Mouse (Mus musculus) forebrain, embryonic 11.5 days (tissue): ENCODE data around the gene Zbtb38. TPM values are rescaled to one million over a fixed set of nuclear protein-coding genes. Genes with fewer than 3 reads are reported as not detected.

Experiments used
- ATAC-seq: fragments of 200-750 bp; cut with Nextera tagmentation; replicated peaks from 2 replicates; pipeline ENCODE4 v1.8.0; 2017; ENCODE audit warnings: moderate TSS enrichment; ENCODE audit not compliant: low FRiP score
- DNase-seq: peaks from one replicate; pipeline ENCODE4 v3.0.0-alpha.2; 2017; ENCODE audit warnings: low spot score
- H3K27ac ChIP-seq: fragments of 300-500 bp; sonication (generic); 2 replicates; pipeline ENCODE4 v1.5.1; 2014; ENCODE audit warnings: low read depth, low read length
- H3K27me3 ChIP-seq: fragments of 300-500 bp; sonication (generic); 2 replicates; pipeline ENCODE4 v1.6.1; 2014; ENCODE audit warnings: mild to moderate bottlenecking, low read length, mixed read lengths; ENCODE audit not compliant: control insufficient read depth, insufficient read depth
- H3K36me3 ChIP-seq: fragments of 300-500 bp; sonication (generic); 2 replicates; pipeline ENCODE4 v1.6.1; 2014; ENCODE audit warnings: mild to moderate bottlenecking, low read length, moderate library complexity, mixed read lengths; ENCODE audit not compliant: control insufficient read depth, insufficient read depth
- H3K4me1 ChIP-seq: fragments of 300-500 bp; sonication (generic); replicated peaks from 2 replicates; pipeline ENCODE4 v1.6.1; 2014; ENCODE audit warnings: low read length, mixed read lengths; ENCODE audit not compliant: control insufficient read depth, insufficient read depth
- H3K4me2 ChIP-seq: fragments of 300-500 bp; sonication (generic); 2 replicates; pipeline ENCODE4 v1.6.1; 2014; ENCODE audit warnings: low read depth, mild to moderate bottlenecking, low read length, moderate library complexity, mixed read lengths; ENCODE audit not compliant: severe bottlenecking
- H3K4me3 ChIP-seq: fragments of 300-500 bp; sonication (generic); 2 replicates; pipeline ENCODE4 v1.5.1; 2014; ENCODE audit warnings: low read depth, low read length
- H3K9ac ChIP-seq: fragments of 300-500 bp; sonication (generic); 2 replicates; pipeline ENCODE4 v1.6.1; 2014; ENCODE audit warnings: low read length
- H3K9me3 ChIP-seq: fragments of 300-500 bp; sonication (generic); 2 replicates; pipeline ENCODE4 v1.6.1; 2016; ENCODE audit warnings: low read length, mixed read lengths; ENCODE audit not compliant: control insufficient read depth
- WGBS: fragments of 180-500 bp; shearing (Covaris S2); extraction: QIAGEN DNeasy Blood & Tissue Kit; methylation state at CpG from one replicate; pipeline ENCODE4 v1.1.7; 2014; 5-methylcytosine and 5-hydroxymethylcytosine counted together
- polyA plus RNA-seq: library from polyadenylated mRNA; unstranded; fragments of >200 nt; fragmentation: Nextera tagmentation; extraction: Ambion mirVana; gene quantifications from 2 replicates; pipeline ENCODE4 v1.2.1, GENCODE M21; 2014

The Zbtb38 gene
- polyA plus RNA-seq, 1 experiment from 2014 or later: 10.5 TPM

GRCm38 (mm10) chr9:96767874-96768273 lies 15.2 kb upstream of the Zbtb38 start:
- Histone ChIP-seq H3K27ac (no peak overlapping the region), H3K9me3 (no peaks in the 10 kb centered on the region)
- ATAC-seq: no peak

GRCm38 (mm10) chr9:96766078-96766477 lies 13.4 kb upstream of the Zbtb38 start:
- Histone ChIP-seq H3K4me3 (no peak overlapping the region), H3K9me3 (no peaks in the 10 kb centered on the region), H3K27me3 (no peaks in the 10 kb centered on the region), H3K27ac (no peak overlapping the region), H3K9ac (no peak overlapping the region), H3K4me1 (no peaks in the 10 kb centered on the region), H3K4me2 (no peak overlapping the region), H3K36me3 (no peaks in the 10 kb centered on the region)
- no peak for ATAC-seq
- no peak for DNase-seq

More at GRCm38 (mm10) chr9:96767874-96768273, 15.2 kb upstream of the Zbtb38 start:
- H3K27me3 ChIP-seq: no peaks in the 10 kb centered on the region
- H3K9ac ChIP-seq: no peak overlapping the region
- no peak overlapping the region for H3K4me3 ChIP-seq
- no peaks in the 10 kb centered on the region for H3K4me1 ChIP-seq
- no peaks in the 10 kb centered on the region for H3K36me3 ChIP-seq
- DNase-seq: no peak
- H3K4me2 ChIP-seq: no peak overlapping the region

- no peaks in the 10 kb centered on the region for H3K9me3 ChIP-seq
- H3K4me3 ChIP-seq: no peak overlapping the region
- H3K27ac ChIP-seq: no peak overlapping the region
- no peak overlapping the region for H3K4me2 ChIP-seq
- H3K4me1 ChIP-seq: no peaks in the 10 kb centered on the region
- H3K27me3 ChIP-seq: no peaks in the 10 kb centered on the region
- WGBS: 72% methylated on average over 5 of the region's 5 CpGs
- no peak overlapping the region for H3K9ac ChIP-seq
- DNase-seq (no peak), ATAC-seq (no peak)
- H3K36me3 ChIP-seq: no peaks in the 10 kb centered on the region
Observed at GRCm38 (mm10) chr9:96765410-96765809, 12.8 kb upstream of the Zbtb38 start.

GRCm38 (mm10) chr9:96763847-96764631 lies 11.4 kb upstream of the Zbtb38 start:
- no peaks in the 10 kb centered on the region for H3K27me3 ChIP-seq
- 91% methylated on average over 9 of the region's 9 CpGs for WGBS
- no peaks in the 10 kb centered on the region for H3K9me3 ChIP-seq
- H3K4me1 ChIP-seq: no peaks in the 10 kb centered on the region
- no peak overlapping the region for H3K4me2 ChIP-seq
- DNase-seq (no peak), ATAC-seq (no peak)
- no peaks in the 10 kb centered on the region for H3K36me3 ChIP-seq
- no peak overlapping the region for H3K4me3 ChIP-seq
- no peak overlapping the region for H3K9ac ChIP-seq
- no peak overlapping the region for H3K27ac ChIP-seq

- Histone ChIP-seq H3K4me1 (no peaks in the 10 kb centered on the region), H3K27me3 (no peaks in the 10 kb centered on the region), H3K9me3 (no peaks in the 10 kb centered on the region), H3K36me3 (no peaks in the 10 kb centered on the region), H3K4me3 (no peak overlapping the region), H3K27ac (no peak overlapping the region), H3K4me2 (no peak overlapping the region), H3K9ac (no peak overlapping the region)
- DNase-seq (no peak), ATAC-seq (no peak)
- 91% methylated on average over 3 of the region's 3 CpGs for WGBS
Observed at GRCm38 (mm10) chr9:96763025-96763424, 10.4 kb upstream of the Zbtb38 start.

GRCm38 (mm10) chr9:96758749-96759597 lies 6.3 kb upstream of the Zbtb38 start:
- Histone ChIP-seq H3K9ac (peak overlapping the region; percentile 9; the same call in 1 of the 2 replicates), H3K27ac (no peak overlapping the region), H3K4me2 (peak overlapping the region; percentile 51), H3K9me3 (no peaks in the 10 kb centered on the region), H3K4me3 (peak overlapping the region; percentile 27; the same call in 1 of the 2 replicates), H3K27me3 (no peaks in the 10 kb centered on the region), H3K36me3 (no peaks in the 10 kb centered on the region), H3K4me1 (no peaks in the 10 kb centered on the region)
- peak; percentile 82 for DNase-seq
- ATAC-seq: peak; percentile 93
- WGBS: 15% methylated on average over 22 of the region's 22 CpGs

- 96% methylated on average over 9 of the region's 9 CpGs for WGBS
Observed at GRCm38 (mm10) chr9:96756638-96757435, 4.2 kb upstream of the Zbtb38 start.

GRCm38 (mm10) chr9:96755761-96756160 lies 3.1 kb upstream of the Zbtb38 start:
- H3K36me3 ChIP-seq: no peaks in the 10 kb centered on the region
- H3K9ac ChIP-seq: no peak overlapping the region
- H3K4me2 ChIP-seq: no peak overlapping the region
- DNase-seq (no peak), ATAC-seq (no peak)
- H3K27ac ChIP-seq: no peak overlapping the region
- WGBS: 91% methylated on average over 11 of the region's 11 CpGs
- H3K27me3 ChIP-seq: no peaks in the 10 kb centered on the region
- H3K9me3 ChIP-seq: no peaks in the 10 kb centered on the region
- H3K4me1 ChIP-seq: no peaks in the 10 kb centered on the region
- no peak overlapping the region for H3K4me3 ChIP-seq

More at GRCm38 (mm10) chr9:96756638-96757435, 4.2 kb upstream of the Zbtb38 start:
- Histone ChIP-seq H3K27me3 (no peaks in the 10 kb centered on the region), H3K4me3 (no peak overlapping the region), H3K4me1 (no peaks in the 10 kb centered on the region), H3K27ac (no peak overlapping the region), H3K4me2 (no peak overlapping the region), H3K36me3 (no peaks in the 10 kb centered on the region), H3K9me3 (no peaks in the 10 kb centered on the region), H3K9ac (no peak overlapping the region)
- DNase-seq (no peak), ATAC-seq (no peak)
